Mouse (Mus musculus): ENCODE measurements around the gene Gpd2.

The Gpd2 gene

DNA sequence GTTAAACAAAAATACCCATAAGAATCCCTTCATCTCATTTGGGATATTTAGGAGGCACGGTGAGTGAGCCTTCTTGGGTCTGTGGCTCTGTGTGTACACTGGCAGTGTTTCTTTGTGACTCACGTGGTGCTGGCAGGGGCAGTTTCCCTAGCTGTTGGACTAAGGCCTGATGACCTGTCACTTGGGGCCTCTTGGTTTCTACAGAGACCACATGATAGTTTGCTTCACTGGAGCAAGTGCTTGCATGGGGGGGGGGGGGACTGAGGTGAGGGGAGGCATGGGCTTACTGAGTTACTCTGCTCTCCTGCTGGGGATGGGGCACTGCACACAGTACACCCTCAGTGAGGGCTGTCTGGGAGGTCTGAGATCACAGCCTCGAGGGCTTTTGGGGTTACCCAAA lies 64.1 kb downstream of the Gpd2 start:
- DNase-seq (ENCODE audit: low read depth): no peak

DNA sequence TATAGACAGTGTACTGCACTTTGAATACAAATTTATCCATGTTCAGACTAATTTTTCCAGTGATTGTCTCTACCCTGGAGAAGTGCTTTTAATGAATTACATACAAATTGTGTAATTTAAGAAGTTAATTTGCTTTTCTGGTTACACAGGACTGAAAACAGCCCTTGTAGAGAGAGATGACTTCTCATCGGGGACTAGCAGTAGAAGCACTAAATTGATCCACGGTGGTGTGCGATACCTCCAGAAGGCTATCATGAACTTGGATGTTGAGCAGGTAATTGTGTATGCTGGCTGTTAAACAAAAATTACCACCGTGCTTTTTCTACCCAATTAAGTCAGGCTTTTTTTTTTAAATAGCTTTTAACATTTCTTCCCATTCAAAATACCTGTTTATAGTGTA lies 66.8 kb downstream of the Gpd2 start:
- no peak for DNase-seq (ENCODE audit: low read depth)

DNA sequence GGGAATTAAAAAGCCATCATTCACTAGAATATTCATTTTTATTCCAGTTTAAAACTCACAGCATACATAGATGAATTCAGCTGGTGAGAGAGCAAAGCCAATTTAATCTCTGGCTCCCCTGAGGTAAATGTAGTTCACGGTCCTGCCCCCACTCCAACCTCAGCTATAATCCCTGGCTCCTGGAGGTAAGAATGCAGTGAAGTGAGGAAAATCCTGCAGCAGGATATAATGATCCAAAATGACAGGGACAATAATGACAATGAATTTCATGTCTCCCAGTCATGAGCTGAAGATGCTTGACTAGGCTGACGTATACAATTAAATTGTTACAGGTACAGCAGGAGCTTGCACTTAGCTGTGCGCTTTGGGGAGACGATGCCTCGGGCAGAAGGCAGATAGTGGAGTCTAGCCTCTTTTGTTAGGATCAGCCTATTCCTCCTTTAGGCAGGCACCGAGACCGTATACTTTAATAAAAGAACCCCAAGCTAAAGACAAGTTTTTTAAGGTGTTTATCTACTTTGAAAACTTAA lies 74.9 kb downstream of the Gpd2 start:
- DNase-seq (ENCODE audit: low read depth): no peak

DNA sequence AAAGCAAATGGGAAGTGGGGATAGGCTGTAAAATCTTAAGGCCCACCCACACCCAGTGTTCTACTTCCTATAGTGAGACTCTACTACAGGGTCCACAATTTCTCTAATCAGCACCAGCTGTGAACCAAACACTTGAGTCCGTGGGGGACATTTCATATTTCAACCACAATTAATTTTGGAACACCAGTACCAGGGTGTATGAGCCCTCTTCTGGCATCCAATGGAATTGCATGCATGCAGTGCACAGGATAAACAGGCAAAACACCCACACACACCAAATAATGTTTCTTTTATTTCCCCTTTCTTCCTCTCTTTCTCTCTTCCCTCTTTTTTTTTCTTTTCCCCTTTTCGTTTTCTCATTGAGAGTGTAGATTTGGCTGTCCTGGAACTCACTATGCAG lies 78.6 kb downstream of the Gpd2 start:
- peak; percentile 51 for DNase-seq (ENCODE audit: low read depth)

DNA sequence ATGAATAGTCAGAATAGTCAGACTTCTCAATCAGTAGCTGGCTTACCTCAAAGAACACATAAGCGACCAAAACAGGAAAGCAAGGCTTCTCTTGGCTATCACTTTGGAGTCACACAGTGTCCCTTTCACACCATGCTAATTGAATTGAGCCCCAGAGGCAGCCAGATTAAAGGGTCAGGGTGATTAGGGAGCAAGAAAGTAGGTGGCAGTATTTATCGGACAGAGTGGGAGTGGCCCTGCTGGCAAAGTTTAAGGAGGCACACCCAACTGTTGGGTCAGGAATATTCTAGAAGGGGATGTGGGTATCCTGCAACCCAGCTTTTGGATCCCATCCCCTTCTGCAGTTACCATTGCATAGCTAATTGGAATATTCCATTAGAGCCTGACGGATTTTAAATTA lies 80.9 kb downstream of the Gpd2 start:
- DNase-seq (ENCODE audit: low read depth): no peak

DNA sequence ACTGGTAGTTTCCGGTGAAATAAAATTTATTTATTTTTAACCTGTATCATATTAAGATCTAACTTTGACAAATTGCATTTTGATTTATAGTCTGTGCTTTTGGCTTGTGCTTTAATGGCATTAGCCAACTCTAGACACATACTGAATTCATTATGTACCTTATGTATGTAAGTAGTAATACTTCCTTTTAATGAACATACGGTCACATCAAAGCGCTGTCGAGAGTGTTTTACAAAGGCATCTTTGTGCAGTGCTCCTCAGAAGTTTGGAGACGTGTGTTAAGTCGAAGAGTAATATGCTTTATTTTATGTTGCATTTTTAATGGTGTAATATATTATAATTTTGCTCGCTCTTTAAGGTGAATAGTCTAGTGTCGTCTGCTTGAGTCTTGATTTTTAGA lies 88.7 kb downstream of the Gpd2 start:
- DNase-seq (ENCODE audit: low read depth): no peak

DNA sequence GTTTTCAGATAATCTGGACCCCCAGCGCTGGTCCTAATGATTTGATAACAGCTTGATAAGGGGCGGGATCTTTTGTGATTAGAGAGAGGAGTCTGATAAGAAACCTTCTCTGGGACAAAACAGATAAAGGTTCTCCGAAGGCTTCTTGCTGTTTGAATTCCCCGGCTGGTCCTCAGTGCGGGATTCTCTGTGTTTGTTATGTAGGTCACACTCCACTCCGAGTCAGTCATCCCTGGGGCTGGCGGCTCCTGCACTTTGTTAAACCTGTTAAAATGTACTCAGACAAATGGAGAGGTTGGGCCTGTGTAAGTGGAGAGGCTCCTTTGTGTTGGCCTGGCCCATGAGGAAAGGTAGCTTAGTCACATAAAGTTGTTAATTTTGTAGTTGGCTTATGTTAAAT lies 91.9 kb downstream of the Gpd2 start:
- DNase-seq (ENCODE audit: low read depth): no peak

DNA sequence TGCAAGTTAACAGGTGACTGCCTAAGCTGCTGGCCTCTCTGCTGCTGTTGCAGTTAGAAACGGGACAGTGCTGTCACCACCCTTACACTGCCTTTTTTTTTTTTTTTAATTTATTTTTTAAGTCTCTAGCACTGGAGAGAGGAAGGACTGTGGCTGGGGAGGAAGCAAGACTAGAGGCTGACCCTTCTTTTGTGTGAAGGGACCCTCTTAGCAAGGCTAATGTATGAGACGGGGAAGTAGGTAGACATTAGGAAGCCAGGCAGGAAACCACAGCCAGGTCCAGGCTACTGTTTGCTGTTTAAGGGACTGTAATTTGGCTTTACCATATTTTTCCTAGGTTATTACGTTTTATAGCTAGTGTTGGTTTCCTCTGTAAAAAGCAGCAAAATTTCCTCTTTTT lies 93.4 kb downstream of the Gpd2 start:
- no peak for DNase-seq (ENCODE audit: low read depth)

DNA sequence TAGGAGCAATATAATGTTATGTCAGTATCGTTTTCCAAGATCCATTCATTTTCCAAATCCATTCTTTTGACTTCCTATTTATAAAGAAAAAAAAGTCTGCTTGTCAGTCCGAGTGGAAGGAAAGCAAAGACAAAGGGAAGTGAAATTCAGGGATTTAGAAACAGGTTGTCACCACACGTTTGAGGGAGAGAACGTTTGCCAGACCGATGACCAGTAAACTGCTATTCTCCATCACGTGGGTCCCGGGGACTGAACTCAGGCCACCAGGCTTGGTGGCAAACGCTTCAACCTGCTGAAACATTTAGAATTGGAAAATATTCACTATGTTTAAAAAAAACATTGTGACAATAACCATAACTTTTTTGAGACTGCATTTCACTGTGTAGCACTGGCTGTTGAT lies 93.8 kb downstream of the Gpd2 start:
- no peak for DNase-seq (ENCODE audit: low read depth)

DNA sequence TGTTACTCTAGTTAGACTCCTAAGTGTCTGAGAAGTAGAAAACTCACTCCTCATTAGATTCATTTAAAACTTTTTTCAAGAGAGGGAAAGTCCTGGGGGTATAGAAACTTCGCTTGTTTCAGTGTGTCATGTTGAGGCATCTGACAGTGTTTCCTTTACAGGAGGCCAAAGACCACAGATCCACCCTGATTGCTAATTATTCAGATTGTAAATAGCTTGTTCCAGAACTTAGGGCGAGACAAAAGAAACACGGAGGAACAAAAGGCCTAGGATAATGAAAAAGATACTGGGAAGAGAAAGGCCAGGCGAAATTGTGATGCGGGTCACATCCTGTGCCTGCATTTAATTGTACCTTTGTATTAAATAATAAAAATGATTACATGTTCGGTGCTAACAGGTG lies 96.0 kb downstream of the Gpd2 start:
- DNase-seq (ENCODE audit: low read depth): no peak

DNA sequence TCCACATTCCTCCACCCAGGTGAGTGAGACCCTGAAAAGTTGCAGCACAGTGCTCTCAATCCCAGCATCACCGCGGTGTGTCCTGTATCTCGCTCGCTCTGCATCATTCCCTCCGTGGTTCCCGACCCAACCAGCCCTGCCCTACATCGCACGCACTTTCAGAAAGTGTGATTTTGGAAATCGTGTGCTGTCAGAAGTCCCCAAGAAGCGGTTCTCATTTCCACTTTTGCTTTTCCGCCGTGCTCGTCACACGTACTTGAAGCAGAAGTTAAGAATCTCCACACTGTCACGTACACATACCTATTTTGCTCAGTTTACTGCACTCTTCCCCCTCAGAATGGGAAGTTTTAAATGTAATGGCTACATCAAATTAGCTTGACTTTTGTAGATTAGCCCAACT lies 98.0 kb downstream of the Gpd2 start:
- no peak for DNase-seq (ENCODE audit: low read depth)

DNA sequence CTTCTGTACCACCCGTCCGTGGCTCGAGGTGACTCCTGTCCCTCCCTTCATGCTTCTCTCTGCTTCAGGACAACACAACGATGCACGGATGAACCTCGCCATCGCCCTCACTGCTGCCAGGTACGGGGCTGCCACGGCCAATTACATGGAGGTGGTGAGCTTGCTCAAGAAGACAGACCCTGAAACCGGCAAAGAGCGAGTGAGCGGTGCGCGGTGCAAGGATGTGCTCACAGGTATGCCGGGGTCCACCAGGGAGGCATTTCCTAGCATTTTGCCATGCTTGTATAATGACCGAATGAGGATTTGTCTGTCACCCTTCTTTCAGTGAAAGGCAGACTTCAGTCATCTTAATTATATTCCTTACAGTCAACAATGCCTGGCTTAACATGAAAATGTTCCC lies 101.3 kb downstream of the Gpd2 start:
- no peak for DNase-seq (ENCODE audit: low read depth)

DNA sequence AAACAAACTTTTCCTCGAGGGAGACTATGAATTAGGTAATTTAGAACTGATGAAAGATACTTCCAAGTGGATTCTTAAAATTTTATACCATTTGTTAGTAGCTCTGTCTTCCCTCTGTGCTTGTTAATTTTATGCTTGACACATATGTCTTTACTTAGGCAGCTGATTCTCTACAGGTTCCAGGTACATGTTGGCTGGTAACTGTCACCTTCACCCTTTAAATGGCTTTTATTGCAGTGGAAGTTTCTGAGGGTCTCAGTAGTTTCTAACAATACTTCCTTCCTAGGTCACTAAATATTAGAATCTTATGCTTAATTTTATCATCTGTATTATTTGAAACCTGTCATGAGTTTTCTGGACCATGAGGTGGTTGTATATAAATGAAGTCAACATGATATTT lies 105.5 kb downstream of the Gpd2 start:
- no peak for DNase-seq (ENCODE audit: low read depth)

DNA sequence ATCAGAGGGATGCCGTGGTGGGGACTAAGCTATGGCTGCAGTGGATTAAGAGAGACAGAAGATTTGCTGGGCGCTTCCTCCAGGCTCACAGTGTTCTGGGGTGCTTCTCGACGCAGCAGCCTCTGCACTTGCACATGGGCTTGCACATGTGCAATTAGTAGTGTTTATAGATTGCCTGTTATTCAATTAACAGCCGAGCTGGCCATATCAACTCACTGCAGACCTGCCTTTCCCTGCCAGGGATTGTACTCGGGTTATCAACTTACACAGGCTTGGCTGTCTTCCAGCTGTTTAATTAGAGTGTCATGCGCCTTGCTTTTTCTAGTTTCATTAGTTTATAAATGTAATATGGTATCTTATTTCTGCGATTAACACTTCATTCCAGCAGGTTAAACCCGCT lies 113.2 kb downstream of the Gpd2 start:
- DNase-seq (ENCODE audit: low read depth): no peak

DNA sequence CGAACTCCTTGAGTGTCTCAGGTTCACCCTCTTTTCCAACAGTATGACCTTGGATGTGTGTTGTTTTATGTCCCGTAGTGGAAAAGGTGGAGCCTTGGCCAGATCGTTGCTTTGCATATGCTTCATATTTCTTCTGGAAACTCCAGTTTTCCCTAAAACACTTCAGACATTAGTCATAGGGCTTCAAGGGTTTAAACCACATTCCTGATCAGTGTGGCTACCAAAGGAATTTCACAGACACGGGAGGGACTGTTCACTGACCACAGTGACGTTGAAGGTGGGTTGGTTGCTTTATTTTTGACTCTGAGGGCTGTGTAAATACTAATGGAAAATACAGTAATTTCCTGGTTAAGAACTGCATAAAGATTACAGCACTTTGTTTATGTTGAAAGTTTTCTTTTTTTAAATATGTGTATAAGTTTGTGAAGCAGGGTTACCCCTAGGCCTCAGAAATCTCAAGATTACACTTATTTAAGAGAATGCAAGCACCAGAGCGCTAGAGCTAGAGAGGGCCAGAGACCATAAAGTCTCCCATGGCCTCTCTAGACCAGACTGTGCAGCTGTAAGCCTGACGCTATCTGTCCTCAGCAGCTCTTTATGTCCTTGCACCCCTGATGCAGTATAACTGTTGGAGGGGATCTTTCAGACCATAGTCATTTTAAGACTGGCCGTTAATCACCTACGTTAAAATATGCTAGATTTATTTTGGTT lies 116.4 kb downstream of the Gpd2 start:
- no peak for DNase-seq (ENCODE audit: low read depth)

DNA sequence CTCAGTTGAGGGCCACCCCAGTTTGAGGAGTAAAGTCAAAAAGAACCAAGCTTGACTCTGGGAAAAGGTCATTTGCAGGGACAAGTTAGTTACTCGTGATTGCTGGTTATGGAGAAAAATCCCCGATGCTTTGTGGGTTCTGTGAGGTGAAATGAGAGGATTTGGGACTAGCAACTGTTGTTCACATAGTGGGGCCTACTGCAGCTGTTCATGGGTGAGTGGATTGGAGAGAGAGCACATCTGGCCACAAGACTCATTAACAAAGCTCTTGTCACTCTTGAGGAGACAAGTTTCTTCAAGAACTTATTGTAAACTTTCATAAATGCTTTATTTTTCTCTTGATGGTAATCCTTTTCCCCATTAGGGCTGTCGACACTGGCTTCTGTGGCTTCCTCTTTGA lies 117.4 kb downstream of the Gpd2 start:
- DNase-seq (ENCODE audit: low read depth): no peak

DNA sequence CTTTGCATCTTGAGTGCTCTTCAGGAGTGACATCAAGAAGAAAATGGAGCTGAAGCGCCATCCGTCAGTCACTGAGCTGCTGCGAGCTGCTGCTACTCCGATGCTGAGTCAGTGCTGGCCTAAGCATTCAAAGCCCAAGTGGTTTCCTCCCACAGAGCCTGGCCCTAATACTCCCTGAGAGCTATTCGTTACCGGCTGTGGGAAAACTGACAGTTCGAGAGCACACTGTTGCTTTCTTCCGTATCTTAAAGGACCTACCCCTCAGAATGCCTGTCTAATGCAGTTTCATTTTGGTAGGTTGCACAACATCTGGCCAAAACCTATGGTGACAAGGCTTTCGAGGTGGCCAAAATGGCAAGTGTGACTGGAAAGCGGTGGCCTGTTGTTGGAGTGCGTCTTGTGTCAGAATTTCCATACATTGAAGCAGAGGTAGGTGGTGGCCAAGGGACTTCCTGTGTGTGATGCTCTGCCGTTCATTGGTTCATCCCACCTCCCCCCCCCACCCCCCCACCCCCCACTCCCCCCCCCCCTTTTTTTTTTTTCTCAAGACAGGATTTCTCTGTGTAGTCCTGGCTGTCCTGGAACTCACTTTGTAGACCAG lies 118.9 kb downstream of the Gpd2 start:
- peak; percentile 53 for DNase-seq (ENCODE audit: low read depth)

DNA sequence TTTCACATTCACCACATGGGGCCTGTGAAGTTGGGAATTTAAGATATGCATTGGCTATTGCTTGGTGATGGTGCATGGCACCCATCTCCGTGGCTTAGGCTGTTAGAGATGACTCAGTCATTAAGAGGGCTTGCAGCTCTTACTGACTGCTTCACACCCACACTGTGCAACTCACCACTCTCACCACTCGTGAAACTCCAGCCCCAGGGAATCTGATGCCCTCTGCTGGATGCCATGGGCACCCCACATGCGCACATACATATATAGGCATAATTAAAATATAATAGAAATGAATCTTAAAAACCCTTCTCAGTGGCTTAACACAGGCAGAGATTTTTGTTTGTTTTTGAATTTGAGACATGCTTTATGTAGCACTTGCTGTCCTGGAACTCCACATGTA lies 125.1 kb downstream of the Gpd2 start:
- no peak for DNase-seq (ENCODE audit: low read depth)

DNA sequence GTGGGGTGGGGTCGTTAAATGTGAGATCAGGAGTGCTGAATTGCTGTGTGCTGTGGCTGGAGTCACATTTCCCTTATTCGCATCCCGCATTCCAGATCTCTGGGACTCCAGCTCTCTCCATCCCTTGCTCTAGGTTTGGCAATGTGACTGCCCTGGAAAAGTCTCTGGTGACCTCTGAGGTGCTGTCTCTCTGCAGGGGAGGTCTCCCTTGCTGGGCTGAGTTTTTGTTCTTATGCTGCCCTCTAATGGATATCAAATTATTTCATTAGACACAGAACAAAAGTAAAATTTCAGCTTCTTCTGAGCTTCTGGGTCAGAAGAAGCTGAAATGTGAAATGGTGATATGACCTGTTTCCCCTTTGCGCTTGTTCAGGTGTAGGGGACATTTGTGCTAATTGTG lies 137.2 kb downstream of the Gpd2 start:
- no peak for DNase-seq (ENCODE audit: low read depth)

DNA sequence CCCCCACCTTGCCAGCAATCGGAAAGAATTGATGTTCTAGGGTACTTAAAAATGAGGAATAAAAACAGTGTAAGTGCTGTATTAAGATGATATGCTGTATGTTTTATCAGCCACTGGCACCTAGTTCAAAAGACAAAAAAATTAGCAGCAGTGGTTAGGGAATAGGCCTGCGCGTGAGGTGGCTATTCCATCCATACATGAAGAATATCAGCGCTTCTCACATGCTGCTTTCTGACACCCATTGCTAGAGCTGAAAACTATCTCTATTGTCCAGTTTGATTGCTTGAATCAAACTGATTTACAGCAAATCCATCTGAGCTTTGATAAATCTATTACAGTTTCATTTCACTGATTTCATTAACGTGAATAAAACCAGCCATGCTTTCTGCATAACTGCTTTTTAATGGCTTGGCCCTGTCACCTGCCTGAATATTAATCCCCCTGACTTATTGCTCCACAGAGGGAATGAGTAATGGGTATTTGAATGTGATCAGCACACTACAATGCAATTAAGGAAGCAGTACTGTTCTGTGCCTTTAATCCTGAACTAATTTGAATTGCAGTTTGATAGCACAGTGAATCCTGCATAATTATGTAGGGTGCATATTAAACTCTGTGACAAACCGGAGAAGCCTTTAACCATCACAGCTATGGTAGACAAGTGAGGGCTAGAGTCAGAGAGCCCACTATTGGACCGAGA lies 137.9 kb downstream of the Gpd2 start:
- DNase-seq (ENCODE audit: low read depth): no peak

DNA sequence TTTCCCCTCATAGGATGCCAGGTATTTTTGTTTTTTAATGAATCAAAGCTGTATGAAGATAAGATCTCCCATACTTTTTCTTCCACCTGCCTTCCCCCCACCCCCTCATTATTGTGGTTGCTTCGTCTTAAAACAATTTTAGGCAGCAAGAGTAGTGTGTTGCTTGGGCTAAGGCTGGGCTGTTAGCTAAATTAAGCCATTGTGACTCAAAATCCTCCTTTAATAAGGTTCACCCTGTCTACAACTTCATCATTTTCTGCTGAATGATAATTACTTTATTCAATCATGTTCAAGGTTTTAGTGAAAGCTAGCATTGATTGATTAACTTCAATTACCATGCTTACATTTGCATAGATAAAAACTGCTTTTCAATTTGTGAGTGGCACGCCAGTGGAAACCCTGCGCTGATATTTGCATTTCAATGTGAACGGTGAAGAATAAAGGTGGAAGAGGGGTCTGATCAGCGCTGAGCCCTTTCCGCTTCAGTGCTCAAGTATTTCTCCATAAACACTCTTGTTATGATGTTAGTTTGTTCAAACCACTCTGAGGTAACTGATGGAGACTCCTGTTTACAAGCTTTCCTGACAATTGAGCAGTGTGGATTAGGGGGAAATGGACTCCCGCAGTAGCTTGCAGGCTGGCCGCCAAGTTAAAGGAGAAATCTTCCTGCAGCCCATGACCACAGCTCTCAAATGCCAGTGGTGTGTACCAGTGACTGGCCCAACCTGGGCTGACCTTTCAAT lies 140.9 kb downstream of the Gpd2 start:
- DNase-seq (ENCODE audit: low read depth): no peak

DNA sequence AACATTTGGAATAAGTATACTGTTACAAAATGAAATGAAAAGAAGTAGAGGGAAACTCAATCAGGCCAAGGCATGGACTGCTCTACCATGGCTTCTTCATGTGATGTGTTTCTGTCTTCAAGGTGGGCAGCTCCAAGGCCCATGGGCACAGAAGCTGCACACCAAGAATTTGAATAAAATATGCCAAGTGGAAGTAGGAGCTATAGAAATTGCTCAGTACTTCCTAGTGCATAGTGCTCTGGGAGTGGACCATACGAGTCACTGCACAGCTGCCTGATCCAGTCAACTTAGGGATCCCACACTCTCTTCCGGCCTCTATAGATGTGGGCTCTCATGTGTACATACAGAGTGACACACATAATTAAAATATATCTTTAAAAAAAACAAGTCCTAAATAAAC lies 147.2 kb downstream of the Gpd2 start:
- no peak for DNase-seq (ENCODE audit: low read depth)

DNA sequence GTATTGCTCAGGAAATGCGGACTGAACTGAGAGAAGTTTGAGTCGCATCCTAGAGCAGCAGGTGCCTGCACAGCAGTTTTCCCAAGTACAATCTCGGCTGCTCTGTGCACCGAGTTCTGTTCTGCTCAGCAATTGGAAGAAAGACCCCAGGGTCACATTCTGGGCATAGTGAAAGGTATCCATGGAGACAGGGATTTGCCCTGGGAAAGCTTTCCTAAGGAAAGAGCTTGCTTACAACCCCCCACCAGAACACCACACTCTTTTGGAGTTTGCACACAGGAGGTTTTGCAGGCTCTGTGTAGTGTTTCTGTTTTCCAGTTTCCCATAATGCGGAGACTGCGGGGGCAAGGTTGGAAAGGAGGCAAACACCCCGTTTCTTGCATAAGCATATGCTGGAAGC lies 150.4 kb downstream of the Gpd2 start:
- DNase-seq (ENCODE audit: low read depth): no peak

Measured in induced T-regulatory cell, adult 2 months (primary cell).